Mouse (Mus musculus): ENCODE measurements around the gene C1s1. TPM values are rescaled to one million over a fixed set of nuclear protein-coding genes. Genes with fewer than 3 reads are reported as not detected.

C1s1 gene
- polyA plus RNA-seq (2012; fragmentation: generic; extraction: Trizol): 100 to 1,000 TPM in 1 of 2 experiments, under 1 TPM in 1; 0.30 to 110 TPM

DNA sequence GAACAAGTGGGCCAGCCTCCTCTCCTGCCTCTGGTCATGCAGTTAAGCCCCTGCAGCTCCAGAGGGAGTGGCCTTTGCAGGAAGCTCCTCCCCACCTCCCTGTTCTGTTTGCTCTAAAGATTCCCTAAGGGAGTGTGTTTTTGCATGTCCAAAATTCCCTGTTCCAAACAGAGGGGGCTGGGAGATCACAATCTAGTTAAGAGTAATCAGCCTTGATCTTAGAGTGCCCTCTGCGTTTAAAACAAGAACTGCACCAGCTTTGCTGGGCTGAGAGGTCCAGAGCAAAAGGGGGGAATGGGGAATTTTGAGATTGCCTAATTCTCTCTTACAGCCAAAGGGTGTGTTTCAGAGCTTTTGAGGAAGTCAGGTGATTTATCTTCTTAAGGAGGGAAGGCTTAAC lies at the start of gene C1s1:
Gene C1s1 (minus strand): TSS at position 76 of the 400 bp plus-strand sequence.

GRCm38 (mm10) chr6:124570026-124570425 lies 27.9 kb upstream of the C1s1 start, which contains the start of gene C1rb:
TSS of gene C1rb (plus strand) at chr6:124570294.

GRCm38 (mm10) chr6:124512355-124512836 lies 29.8 kb downstream of the C1s1 start, which contains the start of gene C1ra:
TSS of gene C1ra (plus strand) at chr6:124512405.

DNA sequence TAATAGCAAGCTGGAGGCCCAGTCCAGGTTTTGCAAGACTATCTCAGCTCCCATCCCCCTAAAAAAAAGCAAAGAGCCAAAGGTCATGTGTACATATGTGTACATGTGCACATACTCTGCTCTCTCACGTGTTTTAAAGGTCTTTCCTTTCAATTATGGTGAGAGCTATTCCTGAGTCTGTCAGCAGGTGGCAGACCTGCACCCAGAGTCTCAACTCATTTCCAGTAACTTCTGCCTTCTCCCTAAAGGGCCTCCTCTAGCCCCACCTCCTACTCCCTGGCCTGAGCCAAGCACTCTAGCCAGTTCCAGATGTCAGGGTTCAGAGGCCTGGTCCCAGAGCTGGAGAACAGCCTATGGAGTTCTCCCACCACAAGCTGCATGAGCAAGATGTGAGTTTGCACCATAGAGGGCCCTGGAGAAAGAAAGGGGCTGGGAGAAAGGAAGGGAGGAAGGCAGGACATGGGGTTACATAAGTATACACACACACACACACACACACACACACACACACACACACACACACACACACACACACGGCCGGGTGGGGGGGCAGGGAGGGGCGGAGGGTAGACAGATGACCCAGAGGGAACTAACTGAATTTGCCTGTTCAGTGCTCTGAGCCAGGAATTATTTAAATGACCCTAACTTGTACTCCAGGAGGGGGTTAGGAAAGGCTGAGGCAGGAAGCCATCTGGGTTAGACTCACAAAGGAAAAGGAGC lies 49.2 kb downstream of the C1s1 start, which contains the start of gene C1rl:
Gene C1rl (plus strand): TSS at position 272 of the 720 bp plus-strand sequence.

Other genes starting within 250 kb of the C1s1 start
- not detected for gene Cd163, start 237.7 kb downstream of the C1s1 start, polyA plus RNA-seq (2012; fragmentation: generic; extraction: Trizol)
- 10 to 100 TPM in 1 of 2 experiments, 1 to 10 TPM in 1; 7.1 to 29.4 TPM for gene Pex5, start 127.3 kb downstream of the C1s1 start, polyA plus RNA-seq (2012; fragmentation: generic; extraction: Trizol)
- 1 to 10 TPM in 1 of 2 experiments, under 1 TPM in 1; 0.16 to 1.6 TPM for gene Clstn3, start 77.6 kb downstream of the C1s1 start, polyA plus RNA-seq (2012; fragmentation: generic; extraction: Trizol)
- 10 to 100 TPM in 1 of 2 experiments, 1 to 10 TPM in 1; 2.7 to 20.5 TPM for gene C1rl, start 49.2 kb downstream of the C1s1 start, polyA plus RNA-seq (2012; fragmentation: generic; extraction: Trizol)
- 100 to 1,000 TPM in 1 of 2 experiments, 1 to 10 TPM in 1; 1.3 to 102 TPM for gene C1ra, start 30.0 kb downstream of the C1s1 start, polyA plus RNA-seq (2012; fragmentation: generic; extraction: Trizol)
- 1 to 10 TPM in 1 of 2 experiments, under 1 TPM in 1; 0.37 to 8.7 TPM for gene C1rb, start 27.9 kb upstream of the C1s1 start, polyA plus RNA-seq (2012; fragmentation: generic; extraction: Trizol)
- gene C1s2, start 93.7 kb upstream of the C1s1 start, polyA plus RNA-seq (2012; fragmentation: generic; extraction: Trizol): 1 to 10 TPM in 1 of 2 experiments, under 1 TPM in 1; 0.02 to 9.9 TPM
- gene Lpcat3, start 120.7 kb upstream of the C1s1 start, polyA plus RNA-seq (2012; fragmentation: generic; extraction: Trizol): 10 to 100 TPM; 15.8 to 44.1 TPM
- gene Emg1, start 169.8 kb upstream of the C1s1 start, polyA plus RNA-seq (2012; fragmentation: generic; extraction: Trizol): 100 to 1,000 TPM in 1 of 2 experiments, 10 to 100 TPM in 1; 89.9 to 126 TPM
- gene Phb2, start 170.0 kb upstream of the C1s1 start, polyA plus RNA-seq (2012; fragmentation: generic; extraction: Trizol): 100 to 1,000 TPM; 220 to 503 TPM
- 1 to 10 TPM; 2.3 to 5.1 TPM for gene Ptpn6, start 196.4 kb upstream of the C1s1 start, polyA plus RNA-seq (2012; fragmentation: generic; extraction: Trizol)
- gene Grcc10, start 199.0 kb upstream of the C1s1 start, polyA plus RNA-seq (2012; fragmentation: generic; extraction: Trizol): 100 to 1,000 TPM; 306 to 579 TPM
- under 1 TPM; 0.01 to 0.13 TPM for gene Gm45234, start 213.7 kb upstream of the C1s1 start, polyA plus RNA-seq (2012; fragmentation: generic; extraction: Trizol)
- gene Atn1, start 214.2 kb upstream of the C1s1 start, polyA plus RNA-seq (2012; fragmentation: generic; extraction: Trizol): 10 to 100 TPM; 23.4 to 84.9 TPM
- 10 to 100 TPM in 1 of 2 experiments, 1 to 10 TPM in 1; 1.9 to 14.4 TPM for gene Eno2, start 227.3 kb upstream of the C1s1 start, polyA plus RNA-seq (2012; fragmentation: generic; extraction: Trizol)
- gene Lrrc23, start 237.4 kb upstream of the C1s1 start, polyA plus RNA-seq (2012; fragmentation: generic; extraction: Trizol): under 1 TPM; 0.04 to 0.31 TPM

Data from C3H10T1/2 (cell line).